Mouse (Mus musculus) MEL (cell line): ENCODE data around the gene Tbcb. TPM values are rescaled to one million over a fixed set of nuclear protein-coding genes. Genes with fewer than 3 reads are reported as not detected.

Experiments used
- DNase-seq: peaks from one replicate; pipeline ENCODE4 v3.0.0; 2011; ENCODE audit warnings: low read depth, low spot score
- H3K27ac ChIP-seq: 2 replicates; pipeline ENCODE4 v1.5.1; 2012; ENCODE audit warnings: low read depth, mild to moderate bottlenecking, control low read depth, low read length, moderate library complexity; ENCODE audit not compliant: control insufficient read depth
- H3K27me3 ChIP-seq, 2 experiments: fragments of 150-350 bp in 1 of 2; sonication (generic) in 1 of 2; 2 replicates each; pipeline ENCODE4 v1.6.1; 2012; ENCODE audit warnings: low read length in 2 of 2, mild to moderate bottlenecking in 2 of 2, improper control_type of control experiment in 1 of 2, moderate library complexity in 1 of 2; ENCODE audit not compliant: insufficient read depth in 2 of 2, control insufficient read depth in 1 of 2
- H3K36me3 ChIP-seq, 2 experiments: 2 replicates each; pipeline ENCODE4 v1.6.1; 2012 to 2014; ENCODE audit warnings: low read length in 2 of 2, improper control_type of control experiment in 1 of 2, inconsistent platforms in 1 of 2, mild to moderate bottlenecking in 1 of 2; ENCODE audit not compliant: insufficient read depth in 2 of 2, control insufficient read depth in 1 of 2
- H3K4me1 ChIP-seq, 2 experiments: fragments of 150-350 bp in 1 of 2; sonication (generic) in 1 of 2; 2 replicates each; pipeline ENCODE4 v1.6.1; 2012; ENCODE audit warnings: low read length in 2 of 2, improper control_type of control experiment in 1 of 2, mild to moderate bottlenecking in 1 of 2; ENCODE audit not compliant: insufficient read depth in 2 of 2, control insufficient read depth in 1 of 2
- H3K4me3 ChIP-seq, 2 experiments: fragments of 150-350 bp in 1 of 2; sonication (generic) in 1 of 2; 2 replicates each; pipeline ENCODE4 v1.5.1; 2012; ENCODE audit warnings: low read depth in 2 of 2, low read length in 2 of 2, mild to moderate bottlenecking in 2 of 2, moderate library complexity in 2 of 2, control low read depth in 1 of 2, improper control_type of control experiment in 1 of 2; ENCODE audit not compliant: control insufficient read depth in 1 of 2, insufficient read depth in 1 of 2
- H3K79me2 ChIP-seq: 2 replicates; pipeline ENCODE4 v1.6.1; 2012; ENCODE audit warnings: mild to moderate bottlenecking, low read length, moderate library complexity; ENCODE audit not compliant: control insufficient read depth, poor library complexity, insufficient read depth
- H3K9ac ChIP-seq: 2 replicates; pipeline ENCODE4 v1.6.1; 2012; ENCODE audit warnings: low read depth, mild to moderate bottlenecking, control low read depth, low read length, moderate library complexity; ENCODE audit not compliant: control insufficient read depth, poor library complexity, severe bottlenecking
- H3K9me3 ChIP-seq: fragments of 150-350 bp; sonication (generic); replicated peaks from 2 replicates; pipeline ENCODE4 v1.6.1; 2012; ENCODE audit warnings: mild to moderate bottlenecking, low read length, improper control_type of control experiment, moderate library complexity; ENCODE audit not compliant: insufficient read depth
- CHD2 ChIP-seq: IDR thresholded peaks from 2 replicates; pipeline ENCODE4 v1.6.1; 2011; ENCODE audit warnings: low read length, improper control_type of control experiment
- CTCF ChIP-seq, 3 experiments: IDR thresholded peaks in 2 of 3; conservative IDR thresholded peaks in 1 of 3; 2 replicates each; pipeline ENCODE4 v1.5.1; 2011 to 2012; ENCODE audit warnings: low read length in 3 of 3, low read depth in 2 of 3, mild to moderate bottlenecking in 2 of 3, improper control_type of control experiment in 1 of 3, inconsistent platforms in 1 of 3, mixed read lengths in 1 of 3, moderate library complexity in 1 of 3; ENCODE audit not compliant: control insufficient read depth in 1 of 3, insufficient read depth in 1 of 3, poor library complexity in 1 of 3, severe bottlenecking in 1 of 3
- E2F4 ChIP-seq: IDR thresholded peaks from 2 replicates; pipeline ENCODE4 v1.6.1; 2011; ENCODE audit warnings: low read depth, low read length, improper control_type of control experiment, borderline replicate concordance
- EP300 ChIP-seq, 2 experiments: IDR thresholded peaks; 2 replicates each; pipeline ENCODE4 v1.6.1; 2011; ENCODE audit warnings: improper control_type of control experiment in 2 of 2, low read length in 2 of 2, low read depth in 1 of 2, mild to moderate bottlenecking in 1 of 2
- ETS1 ChIP-seq: IDR thresholded peaks from 2 replicates; pipeline ENCODE4 v1.6.1; 2012; ENCODE audit warnings: low read depth, mild to moderate bottlenecking, inconsistent platforms, low read length, improper control_type of control experiment, moderate library complexity
- GABPA ChIP-seq: IDR thresholded peaks from 2 replicates; pipeline ENCODE4 v1.6.1; 2012; ENCODE audit warnings: low read depth, mild to moderate bottlenecking, inconsistent platforms, low read length, improper control_type of control experiment, moderate library complexity
- GATA1 ChIP-seq: IDR thresholded peaks from 2 replicates; pipeline ENCODE4 v1.6.1; 2011; ENCODE audit warnings: low read depth, low read length, improper control_type of control experiment
- HCFC1 ChIP-seq: IDR thresholded peaks from 2 replicates; pipeline ENCODE4 v1.6.1; 2012; ENCODE audit warnings: low read depth, mild to moderate bottlenecking, inconsistent platforms, low read length, improper control_type of control experiment, moderate library complexity
- JUND ChIP-seq: IDR thresholded peaks from 2 replicates; pipeline ENCODE4 v1.6.1; 2011; ENCODE audit warnings: low read depth, mild to moderate bottlenecking, improper control_type of control experiment, low read length
- MAFK ChIP-seq: IDR thresholded peaks from 2 replicates; pipeline ENCODE4 v1.6.1; 2011; ENCODE audit warnings: low read depth, mild to moderate bottlenecking, low read length, improper control_type of control experiment, borderline replicate concordance
- MAX ChIP-seq: IDR thresholded peaks from 2 replicates; pipeline ENCODE4 v1.6.1; 2011; ENCODE audit warnings: low read length, improper control_type of control experiment
- MAZ ChIP-seq: IDR thresholded peaks from 2 replicates; pipeline ENCODE4 v1.6.1; 2012; ENCODE audit warnings: low read depth, mild to moderate bottlenecking, inconsistent platforms, low read length, improper control_type of control experiment
- MEF2A ChIP-seq: IDR thresholded peaks from 2 replicates; pipeline ENCODE4 v1.6.1; 2014; ENCODE audit warnings: low read depth, mild to moderate bottlenecking, inconsistent platforms, low read length, improper control_type of control experiment; ENCODE audit not compliant: poor library complexity, insufficient replicate concordance, severe bottlenecking; ENCODE audit errors: extremely low read depth
- MXI1 ChIP-seq: IDR thresholded peaks from 2 replicates; pipeline ENCODE4 v1.6.1; 2011; ENCODE audit warnings: mild to moderate bottlenecking, low read depth, low read length, improper control_type of control experiment
- MYB ChIP-seq: IDR thresholded peaks from 2 replicates; pipeline ENCODE4 v1.6.1; 2011; ENCODE audit warnings: mild to moderate bottlenecking, low read depth, low read length, improper control_type of control experiment
- NELFE ChIP-seq: IDR thresholded peaks from 2 replicates; pipeline ENCODE4 v1.6.1; 2011; ENCODE audit warnings: low read depth, low read length, improper control_type of control experiment
- NRF1 ChIP-seq: IDR thresholded peaks from 2 replicates; pipeline ENCODE4 v1.6.1; 2014; ENCODE audit warnings: low read depth, mild to moderate bottlenecking, inconsistent platforms, low read length, improper control_type of control experiment, moderate library complexity; ENCODE audit not compliant: poor library complexity, insufficient read depth, severe bottlenecking
- POLR2AphosphoS2 ChIP-seq: IDR thresholded peaks from 2 replicates; pipeline ENCODE4 v1.6.1; 2011; ENCODE audit warnings: low read length, improper control_type of control experiment
- RAD21 ChIP-seq: IDR thresholded peaks from 2 replicates; pipeline ENCODE4 v1.6.1; 2011; ENCODE audit warnings: mild to moderate bottlenecking, low read depth, low read length, improper control_type of control experiment
- SIN3A ChIP-seq: IDR thresholded peaks from 2 replicates; pipeline ENCODE4 v1.6.1; 2012; ENCODE audit warnings: low read length, improper control_type of control experiment, inconsistent platforms
- SMC3 ChIP-seq: IDR thresholded peaks from 2 replicates; pipeline ENCODE4 v1.6.1; 2011; ENCODE audit warnings: low read depth, low read length, improper control_type of control experiment
- TAL1 ChIP-seq: IDR thresholded peaks from 2 replicates; pipeline ENCODE4 v1.6.1; 2012; ENCODE audit warnings: mild to moderate bottlenecking, inconsistent platforms, low read length, moderate library complexity, mixed read lengths
- TBP ChIP-seq: IDR thresholded peaks from 2 replicates; pipeline ENCODE4 v1.8.0; 2011; ENCODE audit warnings: low read depth, low read length, improper control_type of control experiment
- TCF12 ChIP-seq: IDR thresholded peaks from 2 replicates; pipeline ENCODE4 v1.6.1; 2014; ENCODE audit warnings: low read depth, mild to moderate bottlenecking, inconsistent platforms, low read length, improper control_type of control experiment, moderate library complexity
- UBTF ChIP-seq: IDR thresholded peaks from 2 replicates; pipeline ENCODE4 v1.6.1; 2012; ENCODE audit warnings: low read depth, mild to moderate bottlenecking, inconsistent platforms, low read length, improper control_type of control experiment, moderate library complexity, borderline replicate concordance; ENCODE audit not compliant: insufficient read depth
- USF1 ChIP-seq: IDR thresholded peaks from 2 replicates; pipeline ENCODE4 v1.6.1; 2014; ENCODE audit warnings: low read depth, mild to moderate bottlenecking, inconsistent platforms, low read length, improper control_type of control experiment, moderate library complexity
- USF2 ChIP-seq, 2 experiments: IDR thresholded peaks; 2 replicates each; pipeline ENCODE4 v1.6.1; 2011 to 2012; ENCODE audit warnings: improper control_type of control experiment in 2 of 2, low read length in 2 of 2, borderline replicate concordance in 1 of 2, inconsistent platforms in 1 of 2, low read depth in 1 of 2, mild to moderate bottlenecking in 1 of 2; ENCODE audit not compliant: insufficient read depth in 1 of 2
- ZC3H11A ChIP-seq: IDR thresholded peaks from 2 replicates; pipeline ENCODE4 v1.6.1; 2012; ENCODE audit warnings: low read depth, mild to moderate bottlenecking, inconsistent platforms, low read length, improper control_type of control experiment
- ZKSCAN1 ChIP-seq: IDR thresholded peaks from 2 replicates; pipeline ENCODE4 v1.6.1; 2012; ENCODE audit warnings: low read depth, mild to moderate bottlenecking, inconsistent platforms, low read length, improper control_type of control experiment, moderate library complexity
- ZMIZ1 ChIP-seq: IDR thresholded peaks from 2 replicates; pipeline ENCODE4 v1.6.1; 2012; ENCODE audit warnings: low read depth, mild to moderate bottlenecking, inconsistent platforms, low read length, improper control_type of control experiment, moderate library complexity
- polyA plus RNA-seq, 2 experiments: library from polyadenylated mRNA; stranded (reverse) in 1 of 2; unstranded in 1 of 2; fragments of >175 nt in 1 of 2; fragments of >200 nt in 1 of 2; gene quantifications; 2 replicates each; pipeline versions ENCODE4 v1.2.1 to v1.2.4; 2012; ENCODE audit warnings: low replicate concordance in 2 of 2, low read depth in 1 of 2; ENCODE audit not compliant: insufficient read length in 2 of 2, insufficient read depth in 1 of 2, missing spikeins in 1 of 2
- total RNA-seq: library from RNA; depleted of rRNA; stranded (reverse); fragments of 300-350 nt; gene quantifications from 2 replicates; pipeline ENCODE4 v1.2.3, GENCODE M21; 2012

Tbcb gene
- total and polyA plus RNA-seq, 3 experiments: 54.8 to 72.6 TPM; not detected in 1

DNA sequence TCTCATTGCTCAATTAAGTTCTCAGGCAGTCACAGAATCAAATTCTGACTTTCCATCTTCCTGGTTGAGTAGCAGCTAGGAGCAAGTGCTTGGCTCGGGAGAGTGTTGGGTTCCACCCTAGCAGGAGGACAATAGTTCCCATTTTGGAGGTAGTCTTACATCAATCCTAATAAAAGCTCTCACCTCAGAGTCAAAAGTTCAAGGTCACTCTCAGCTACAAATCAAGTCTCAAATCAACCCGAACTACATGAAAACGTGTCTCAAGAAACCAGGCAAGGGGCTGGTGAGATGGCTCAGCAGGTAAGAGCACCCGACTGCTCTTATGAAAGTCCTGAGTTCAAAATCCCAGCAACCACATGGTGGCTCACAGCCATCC, 43.0 kb downstream of the Tbcb start:
- peaks cover 5% of the 10 kb centered on the region; the same call in 1 of the 2 replicates for H3K79me2 ChIP-seq
- peaks cover 0 to 10% of the 10 kb centered on the region in 2 experiments; a peak in 2 of 4 replicates for H3K4me1 ChIP-seq
- no peaks in the 10 kb centered on the region for H3K27me3 ChIP-seq
- H3K27ac ChIP-seq: no peak overlapping the region
- no peak for TF ChIP-seq GABPA
- no peak for TF ChIP-seq ZKSCAN1
- TF ChIP-seq CTCF (IDR thresholded peaks at IDR 0.05 in 2 of 3, conservative IDR thresholded peaks at IDR 0.05 in 1 of 3; ENCODE audit: control insufficient read depth in 1 of 3, insufficient read depth in 1 of 3, low read depth in 2 of 3, low read length in 3 of 3, poor library complexity in 1 of 3, severe bottlenecking in 1 of 3): no peak
- TF ChIP-seq HCFC1: no peak
- TF ChIP-seq UBTF: no peak
- TF ChIP-seq MAZ: no peak
- TF ChIP-seq MYB: no peak
- no peak for TF ChIP-seq MEF2A
- no peak for TF ChIP-seq TCF12
- TF ChIP-seq MXI1: no peak
- TF ChIP-seq NELFE: no peak
- TF ChIP-seq USF1: no peak
- TF ChIP-seq RAD21: no peak
- TF ChIP-seq TAL1: no peak
- no peak for TF ChIP-seq ETS1
- no peak for TF ChIP-seq JUND
- no peak for TF ChIP-seq CHD2
- DNase-seq: no peak
- no peak overlapping the region for H3K4me3 ChIP-seq
- no peaks in the 10 kb centered on the region for H3K9me3 ChIP-seq
- no peak overlapping the region for H3K9ac ChIP-seq
- H3K36me3 ChIP-seq: peaks cover 3 to 5% of the 10 kb centered on the region in 2 experiments

DNA sequence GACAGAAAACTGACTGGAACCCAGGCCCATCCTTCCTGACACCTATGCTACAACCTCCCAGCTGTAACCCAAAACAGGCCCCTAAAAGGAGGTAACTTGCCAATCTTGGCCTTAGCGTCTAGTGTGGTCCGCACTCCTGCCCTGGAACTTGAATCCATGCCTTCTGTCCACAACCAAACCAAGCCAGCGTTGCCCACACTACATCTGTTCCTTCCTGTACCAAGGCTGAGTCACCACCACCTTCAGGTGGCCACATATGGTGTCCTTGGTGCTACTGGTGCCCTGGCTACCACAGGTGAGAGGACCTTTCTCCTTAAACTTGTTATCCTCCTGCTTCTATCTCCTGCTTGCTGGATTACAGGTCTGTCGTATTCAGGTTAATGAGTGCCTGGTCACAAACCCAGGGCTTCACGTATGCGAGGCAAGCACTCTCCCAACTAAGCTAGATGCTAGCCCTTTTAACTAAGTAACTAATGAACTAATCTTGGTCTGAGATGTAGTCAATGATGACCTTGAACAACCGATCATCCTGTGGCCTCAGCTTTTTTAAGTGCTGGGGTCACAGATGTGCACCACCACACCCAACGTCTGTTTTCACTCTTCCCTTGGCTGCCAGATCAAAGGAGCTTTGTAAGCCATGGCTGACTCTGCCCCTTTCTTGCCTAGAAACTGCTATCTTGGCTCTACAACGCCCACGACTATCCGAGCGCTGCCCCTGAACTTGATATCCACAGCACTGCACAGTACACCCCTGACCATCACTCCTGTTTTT, 43.5 kb downstream of the Tbcb start:
- H3K4me3 ChIP-seq: no peak overlapping the region
- H3K9ac ChIP-seq: no peak overlapping the region
- H3K79me2 ChIP-seq: peaks cover 5% of the 10 kb centered on the region; the same call in 1 of the 2 replicates
- peaks cover 3 to 4% of the 10 kb centered on the region in 2 experiments for H3K36me3 ChIP-seq
- no peak for TF ChIP-seq EP300 (IDR thresholded peaks at IDR 0.05; ENCODE audit: low read depth in 1 of 2, low read length in 2 of 2)
- TF ChIP-seq NRF1: no peak
- TF ChIP-seq USF2 (IDR thresholded peaks at IDR 0.05; ENCODE audit: borderline replicate concordance in 1 of 2, insufficient read depth in 1 of 2, low read depth in 1 of 2, low read length in 2 of 2): no peak
- no peak for TF ChIP-seq ETS1
- TF ChIP-seq POLR2AphosphoS2: no peak
- no peak for TF ChIP-seq MAFK
- no peak for TF ChIP-seq TBP
- no peak for TF ChIP-seq E2F4
- no peak for TF ChIP-seq GATA1
- TF ChIP-seq SIN3A: no peak
- no peak for TF ChIP-seq SMC3
- TF ChIP-seq TCF12: no peak
- no peak for TF ChIP-seq MAX
- TF ChIP-seq USF1: no peak
- no peak for TF ChIP-seq ZMIZ1
- TF ChIP-seq UBTF: no peak
- no peak for TF ChIP-seq CHD2
- TF ChIP-seq ZC3H11A: no peak
- no peak for TF ChIP-seq HCFC1
- no peak for DNase-seq
- no peak overlapping the region for H3K27ac ChIP-seq
- H3K27me3 ChIP-seq: no peaks in the 10 kb centered on the region
- peaks cover 0 to 9% of the 10 kb centered on the region in 2 experiments; a peak in 2 of 4 replicates for H3K4me1 ChIP-seq
- no peaks in the 10 kb centered on the region for H3K9me3 ChIP-seq
